In genomic region chr4:150781304-150781703, GRCm38 (mm10) we compare ENCODE assay signal across 13 mouse cellular contexts.
DNase-seq lines count a peak whose midpoint lies in the region; ATAC-seq and TF ChIP-seq lines count a peak whose summit lies in the region.
"Had no signal": no experiment of that assay in that cellular context is flagged by ENCODE, and none has a peak within 500 bp of the region (broad histone marks: within the 10 kb centered on the region; RNA-seq: fewer than 3 reads in every experiment).

No protein-coding gene starts in this region.

- no peaks in the 10 kb centered on the region for H3K9me3 ChIP-seq in embryonic facial prominence, embryonic 10.5 days
- no peaks in the 10 kb centered on the region for H3K9me3 ChIP-seq in liver, embryonic 14.5 days (ENCODE audit: control insufficient read depth, low read length)
- no peaks in the 10 kb centered on the region for H3K9me3 ChIP-seq in kidney, embryonic 15.5 days (replicated peaks)

- no peak overlapping the region for H3K4me3 ChIP-seq in embryonic facial prominence, embryonic 10.5 days
- no peak overlapping the region for H3K4me3 ChIP-seq in liver, embryonic 14.5 days (ENCODE audit: insufficient read depth in 1 of 2, low read depth in 2 of 2, low read length in 2 of 2)
- no peak overlapping the region for H3K4me3 ChIP-seq in kidney, embryonic 15.5 days (replicated peaks)

- H3K27me3 ChIP-seq in embryonic facial prominence, embryonic 10.5 days (replicated peaks; ENCODE audit: low read depth, poor library complexity, severe bottlenecking), result no peaks in the 10 kb centered on the region
- H3K27me3 ChIP-seq in liver, embryonic 14.5 days (ENCODE audit: control insufficient read depth, insufficient read depth, low read length), result no peaks in the 10 kb centered on the region
- H3K27me3 ChIP-seq in kidney, embryonic 15.5 days, result no peaks in the 10 kb centered on the region

- TF ChIP-seq CTCF in liver, embryonic 14.5 days (IDR thresholded peaks at IDR 0.05; ENCODE audit: low read depth), result no peak

- H3K36me3 ChIP-seq in embryonic facial prominence, embryonic 10.5 days (replicated peaks), result no peaks in the 10 kb centered on the region
- no peaks in the 10 kb centered on the region for H3K36me3 ChIP-seq in liver, embryonic 14.5 days (replicated peaks; ENCODE audit: control insufficient read depth, insufficient read depth, low read depth)
- no peaks in the 10 kb centered on the region for H3K36me3 ChIP-seq in kidney, embryonic 15.5 days

- H3K4me2 ChIP-seq in liver, embryonic 14.5 days (ENCODE audit: low read depth), result no peak overlapping the region
- no peak overlapping the region for H3K4me2 ChIP-seq in kidney, embryonic 15.5 days

- whole genome bisulfite sequencing in embryonic facial prominence, embryonic 10.5 days, result 33% methylated on average over 3 of the region's 3 CpGs
- 32% methylated on average over 3 of the region's 3 CpGs for WGBS in liver, embryonic 14.5 days (ENCODE audit: insufficient replicate concordance)
- 65% methylated on average over 3 of the region's 3 CpGs for WGBS in kidney, embryonic 15.5 days

- TF ChIP-seq EP300 in liver, embryonic 14.5 days (IDR thresholded peaks at IDR 0.05; ENCODE audit: low read depth), result no peak

- no peak; the same call in 1 of the 2 replicates for ATAC-seq in liver, embryonic 14.5 days (ENCODE audit: insufficient read depth)
- ATAC-seq in kidney, embryonic 15.5 days (replicated peaks; ENCODE audit: low FRiP score), result no peak

- intact Hi-C loops in left cerebral cortex, postnatal 10 days (cut with DNase I), result no loop called here

- DNase-seq in adrenal gland, adult 2 months, result peak; percentile 47
- DNase-seq in adrenal gland, postnatal 10 days, result no peak
- DNase-seq in embryonic facial prominence, embryonic 10.5 days (ENCODE audit: low spot score), result no peak
- DNase-seq in liver, embryonic 14.5 days (ENCODE audit: low read depth in 3 of 3, low spot score in 3 of 3), result peak in 1 of 3 experiments; percentile 17
- DNase-seq in retina, embryonic 14.5 days (ENCODE audit: low spot score), result peak; percentile 37
- no peak for DNase-seq in left cerebral cortex, postnatal 10 days (ENCODE audit: extremely low spot score in 1 of 2, low spot score in 2 of 2)
- DNase-seq in urinary bladder, postnatal 4 days (ENCODE audit: low spot score in 2 of 2), result no peak
- DNase-seq: cerebellum, adult 18-20 months; heart, adult 18-20 months; heart, postnatal 14 days; kidney, postnatal 36 days; right cerebral cortex, postnatal 25 days had no signal

- peaks cover 66% of the 10 kb centered on the region for H3K4me1 ChIP-seq in embryonic facial prominence, embryonic 10.5 days
- peaks cover 0 to 18% of the 10 kb centered on the region in 2 experiments; a peak in 2 of 4 replicates for H3K4me1 ChIP-seq in liver, embryonic 14.5 days (replicated peaks; ENCODE audit: control insufficient read depth in 2 of 2, insufficient read depth in 2 of 2, low read length in 1 of 2)
- peaks cover 41% of the 10 kb centered on the region for H3K4me1 ChIP-seq in kidney, embryonic 15.5 days

- no peak overlapping the region for H3K9ac ChIP-seq in liver, embryonic 14.5 days (replicated peaks)
- H3K9ac ChIP-seq in kidney, embryonic 15.5 days, result no peak overlapping the region

- peak overlapping the region; percentile 66 for H3K27ac ChIP-seq in embryonic facial prominence, embryonic 10.5 days (replicated peaks)
- peak overlapping the region; percentile 29; the same call in 1 of the 2 replicates for H3K27ac ChIP-seq in liver, embryonic 14.5 days
- no peak overlapping the region for H3K27ac ChIP-seq in kidney, embryonic 15.5 days

Comparison
In these comparisons a context has a peak if more than half of its experiments do, and no peak if none do; other contexts are left out.
1. DNase-seq: peak in adrenal gland, adult 2 months (single experiment) and retina, embryonic 14.5 days (single experiment); none in adrenal gland, postnatal 10 days (single experiment), embryonic facial prominence, embryonic 10.5 days (single experiment), left cerebral cortex, postnatal 10 days (0 of 2) and urinary bladder, postnatal 4 days (0 of 2).